Mouse (Mus musculus) E14TG2a.4 (cell line): Measurements from ENCODE around the gene Tmem30b.

Experiments used
- CTCF ChIP-seq: conservative IDR thresholded peaks from 2 replicates; pipeline ENCODE4 v1.5.1; 2014; ENCODE audit warnings: low read length
- NANOG ChIP-seq: IDR thresholded peaks from 2 replicates; pipeline ENCODE4 v1.6.1; 2014; ENCODE audit warnings: borderline replicate concordance, low read length, mixed read lengths
- POU5F1 ChIP-seq: IDR thresholded peaks from 2 replicates; pipeline ENCODE4 v1.6.1; 2014; ENCODE audit warnings: low read length, borderline replicate concordance

- peak; percentile 74 for TF ChIP-seq CTCF
- no peak for TF ChIP-seq NANOG
- no peak for TF ChIP-seq POU5F1
These were observed 13.9 kb upstream of the Tmem30b start for GRCm38 (mm10) chr12:73560091-73560490.
